Mouse (Mus musculus): ENCODE results near the gene Gimap4.

DNA sequence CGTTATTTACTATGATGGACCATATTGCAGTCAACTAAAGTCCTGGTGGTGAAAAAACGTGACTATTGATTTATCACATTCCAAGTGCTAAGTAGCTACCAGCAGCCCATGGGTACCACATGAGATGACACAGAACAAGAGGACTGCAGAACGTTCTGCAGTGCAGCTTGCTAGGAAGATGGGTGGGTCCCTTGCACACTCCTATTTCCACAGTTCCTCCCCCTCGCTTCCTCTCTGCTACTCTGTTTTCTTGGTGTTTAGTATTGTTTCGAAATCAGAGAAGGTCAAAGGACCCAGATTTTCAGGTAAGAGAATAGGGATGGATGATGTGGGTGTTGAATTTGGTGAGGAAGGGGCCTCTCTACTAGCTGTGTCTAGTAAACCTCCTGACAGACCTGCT lies at the start of gene Gimap4:
- TF ChIP-seq CTCF (IDR thresholded peaks at IDR 0.05) (no peak), POLR2A (IDR thresholded peaks at IDR 0.05; ENCODE audit: insufficient read depth, low read depth, low read length) (peak; percentile 68; the same call in 1 of the 2 replicates)
